Mouse (Mus musculus) testis, adult 2 months (tissue): ENCODE measurements around the gene Gpr34. TPM values are rescaled to one million over a fixed set of nuclear protein-coding genes. Genes with fewer than 3 reads are reported as not detected.

Experiments
- H3K27ac ChIP-seq: fragments of 200-500 bp; 2 replicates; pipeline ENCODE4 v1.5.1; 2012; ENCODE audit warnings: low read depth, low read length; ENCODE audit not compliant: control insufficient read depth, insufficient read depth
- H3K27me3 ChIP-seq: fragments of 200-500 bp; 2 replicates; pipeline ENCODE4 v1.6.1; 2012; ENCODE audit warnings: mild to moderate bottlenecking, low read length, moderate library complexity; ENCODE audit not compliant: control insufficient read depth, insufficient read depth
- H3K36me3 ChIP-seq: fragments of 200-500 bp; 2 replicates; pipeline ENCODE4 v1.6.1; 2012; ENCODE audit warnings: mild to moderate bottlenecking, low read length; ENCODE audit not compliant: control insufficient read depth, insufficient read depth
- H3K4me1 ChIP-seq: fragments of 200-500 bp; 2 replicates; pipeline ENCODE4 v1.6.1; 2012; ENCODE audit warnings: low read length; ENCODE audit not compliant: control insufficient read depth, insufficient read depth
- H3K4me3 ChIP-seq: fragments of 200-500 bp; 2 replicates; pipeline ENCODE4 v1.5.1; 2012; ENCODE audit warnings: low read depth, mild to moderate bottlenecking, low read length, moderate library complexity, mixed read lengths; ENCODE audit not compliant: control insufficient read depth
- CTCF ChIP-seq: fragments of 200-500 bp; IDR thresholded peaks from 2 replicates; pipeline ENCODE4 v1.5.1; 2012; ENCODE audit warnings: low read depth, mild to moderate bottlenecking, inconsistent platforms, low read length, moderate library complexity; ENCODE audit not compliant: control insufficient read depth, insufficient read depth, insufficient replicate concordance
- POLR2A ChIP-seq: fragments of 200-500 bp; IDR thresholded peaks from 2 replicates; pipeline ENCODE4 v1.6.1; 2012; ENCODE audit warnings: low read depth, mild to moderate bottlenecking, inconsistent platforms, low read length, moderate library complexity; ENCODE audit not compliant: control insufficient read depth
- polyA plus RNA-seq: library from polyadenylated mRNA; depleted of rRNA; stranded (reverse); fragments of >200 nt; gene quantifications from 2 replicates; pipeline ENCODE4 v1.2.3, GENCODE M21; 2012

The Gpr34 gene
- polyA plus RNA-seq, 1 experiment: 0.06 TPM

DNA sequence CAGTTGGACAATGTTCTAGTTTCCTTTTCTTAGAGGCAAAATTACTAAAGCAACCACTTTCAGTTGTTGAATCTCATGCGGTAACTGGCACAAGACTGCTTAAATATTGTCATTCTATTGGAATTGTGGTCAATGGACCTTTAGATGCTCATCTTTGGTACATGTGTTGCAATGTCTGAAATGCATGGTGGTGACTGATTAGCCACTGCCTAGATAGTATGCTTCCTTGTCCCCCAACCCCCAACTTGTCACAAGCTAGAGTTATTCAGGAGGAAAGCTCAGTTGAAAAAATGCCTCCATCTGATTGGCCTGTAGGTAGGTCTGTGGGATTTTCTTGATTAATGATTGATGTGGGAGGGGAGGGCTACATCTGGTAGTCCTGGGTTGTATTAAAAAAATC is 14.6 kb upstream of the Gpr34 start:
- no peak overlapping the region for H3K27ac ChIP-seq
- H3K4me3 ChIP-seq: no peak overlapping the region
- TF ChIP-seq POLR2A: no peak
- TF ChIP-seq CTCF: no peak
- no peaks in the 10 kb centered on the region for H3K4me1 ChIP-seq
- H3K36me3 ChIP-seq: no peaks in the 10 kb centered on the region
- no peaks in the 10 kb centered on the region for H3K27me3 ChIP-seq

DNA sequence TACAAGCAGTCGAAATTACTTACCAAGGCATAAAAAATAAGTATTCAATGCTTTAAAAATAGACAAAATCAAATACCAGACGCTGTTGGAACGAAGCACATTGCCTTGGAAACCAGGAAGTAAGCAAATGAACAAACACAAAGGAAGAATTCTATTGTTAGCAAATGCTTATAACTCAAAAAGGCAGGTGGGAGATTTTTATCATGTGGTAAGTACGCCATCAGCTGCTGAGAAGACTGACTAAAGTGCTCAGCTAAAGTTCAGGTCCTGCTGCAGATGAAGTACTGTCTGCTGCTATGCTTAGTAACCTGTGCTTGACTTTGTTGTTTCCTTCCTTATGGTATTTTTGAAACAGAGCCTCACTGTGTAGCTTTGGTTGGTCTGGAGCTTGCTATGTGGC is 13.4 kb upstream of the Gpr34 start:
- Histone ChIP-seq H3K27ac (no peak overlapping the region), H3K4me1 (no peaks in the 10 kb centered on the region), H3K27me3 (no peaks in the 10 kb centered on the region), H3K36me3 (no peaks in the 10 kb centered on the region), H3K4me3 (no peak overlapping the region)
- TF ChIP-seq POLR2A (no peak), CTCF (no peak)

DNA sequence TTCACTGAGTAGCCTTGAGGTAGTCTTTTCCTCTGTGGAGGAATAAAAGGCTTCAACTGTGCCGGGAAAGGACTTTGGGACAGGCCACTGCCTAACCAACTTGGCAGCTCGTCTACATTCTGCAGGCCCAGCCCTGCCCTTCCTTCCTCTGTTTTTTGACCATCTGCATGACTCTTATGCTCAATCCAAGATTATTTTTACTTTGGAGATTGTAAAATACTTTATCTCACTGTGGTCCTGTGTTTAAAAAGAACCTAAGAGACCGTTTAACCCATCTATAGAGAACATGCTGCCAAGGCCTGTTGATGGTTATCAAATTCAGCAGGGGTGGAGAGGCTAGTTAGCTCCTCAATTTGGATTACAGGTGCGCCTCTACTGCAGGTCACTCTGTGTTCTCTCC is 10.4 kb upstream of the Gpr34 start:
- H3K36me3 ChIP-seq: no peaks in the 10 kb centered on the region
- no peak for TF ChIP-seq POLR2A
- no peak for TF ChIP-seq CTCF
- H3K27me3 ChIP-seq: no peaks in the 10 kb centered on the region
- H3K4me1 ChIP-seq: no peaks in the 10 kb centered on the region
- H3K4me3 ChIP-seq: no peak overlapping the region
- H3K27ac ChIP-seq: no peak overlapping the region

DNA sequence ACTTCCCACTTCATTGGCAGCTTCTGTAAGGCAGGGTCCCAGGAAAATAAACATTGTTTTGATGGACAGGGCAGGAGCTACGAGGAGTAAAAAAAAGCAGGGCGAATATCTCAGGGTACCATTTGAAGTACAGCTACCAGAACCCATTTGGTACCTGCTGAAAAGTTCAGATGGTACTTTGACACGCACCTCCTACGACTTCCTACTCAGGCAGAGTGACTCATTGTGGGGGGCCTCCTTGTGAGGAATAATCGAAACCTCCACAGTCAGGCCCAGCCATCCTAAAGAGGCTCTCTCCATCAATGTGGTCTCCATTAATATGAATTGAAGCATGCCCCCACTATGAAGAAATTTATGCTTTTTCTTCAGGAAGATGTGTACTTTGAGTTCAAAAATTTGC is 9.2 kb upstream of the Gpr34 start:
- no peaks in the 10 kb centered on the region for H3K4me1 ChIP-seq
- no peak overlapping the region for H3K4me3 ChIP-seq
- TF ChIP-seq POLR2A (no peak), CTCF (no peak)
- no peak overlapping the region for H3K27ac ChIP-seq
- no peaks in the 10 kb centered on the region for H3K36me3 ChIP-seq
- H3K27me3 ChIP-seq: no peaks in the 10 kb centered on the region

DNA sequence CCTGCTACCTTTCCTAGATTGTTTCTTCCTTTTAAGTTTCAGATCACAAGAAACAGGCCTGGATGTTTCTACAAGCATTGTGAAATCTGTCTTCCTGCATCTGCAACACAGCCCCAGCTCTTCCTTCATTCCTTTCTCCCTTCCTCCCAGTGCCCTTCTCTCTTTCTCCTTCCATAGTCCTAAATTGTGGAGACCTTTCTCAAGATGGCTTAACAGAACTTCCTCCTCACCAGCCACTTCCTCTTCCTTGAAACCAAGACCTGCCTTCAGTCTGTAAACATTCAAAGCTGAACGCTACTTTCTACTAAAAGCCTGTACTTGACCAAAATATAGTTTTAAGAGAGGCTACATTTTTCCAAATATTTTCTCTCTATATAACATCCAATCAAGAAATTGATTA is 4.5 kb downstream of the Gpr34 start:
- no peak overlapping the region for H3K4me3 ChIP-seq
- TF ChIP-seq POLR2A: no peak
- TF ChIP-seq CTCF: no peak
- no peaks in the 10 kb centered on the region for H3K36me3 ChIP-seq
- H3K27me3 ChIP-seq: no peaks in the 10 kb centered on the region
- no peaks in the 10 kb centered on the region for H3K4me1 ChIP-seq
- H3K27ac ChIP-seq: no peak overlapping the region

DNA sequence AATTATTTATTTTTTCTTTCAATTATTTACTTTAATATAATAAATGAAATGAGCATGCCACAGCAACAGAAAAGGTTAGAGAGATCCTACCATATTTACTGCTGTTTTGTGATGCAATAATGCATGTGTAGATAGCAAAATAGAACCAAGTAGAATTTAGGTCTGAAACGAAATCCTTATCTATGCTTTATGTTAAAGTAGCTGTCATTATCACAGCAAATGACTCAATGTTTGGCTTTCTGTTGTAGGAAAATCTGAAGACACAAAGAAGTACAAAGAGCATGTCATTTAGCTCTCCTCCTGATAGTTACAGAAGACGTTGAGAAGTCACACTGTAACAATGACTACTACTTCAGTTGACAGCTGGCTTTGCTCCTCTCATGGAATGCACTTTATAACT is 7.0 kb downstream of the Gpr34 start:
- Histone ChIP-seq H3K27ac (no peak overlapping the region), H3K4me1 (no peaks in the 10 kb centered on the region), H3K27me3 (no peaks in the 10 kb centered on the region), H3K4me3 (no peak overlapping the region), H3K36me3 (no peaks in the 10 kb centered on the region)
- no peak for TF ChIP-seq POLR2A
- no peak for TF ChIP-seq CTCF

DNA sequence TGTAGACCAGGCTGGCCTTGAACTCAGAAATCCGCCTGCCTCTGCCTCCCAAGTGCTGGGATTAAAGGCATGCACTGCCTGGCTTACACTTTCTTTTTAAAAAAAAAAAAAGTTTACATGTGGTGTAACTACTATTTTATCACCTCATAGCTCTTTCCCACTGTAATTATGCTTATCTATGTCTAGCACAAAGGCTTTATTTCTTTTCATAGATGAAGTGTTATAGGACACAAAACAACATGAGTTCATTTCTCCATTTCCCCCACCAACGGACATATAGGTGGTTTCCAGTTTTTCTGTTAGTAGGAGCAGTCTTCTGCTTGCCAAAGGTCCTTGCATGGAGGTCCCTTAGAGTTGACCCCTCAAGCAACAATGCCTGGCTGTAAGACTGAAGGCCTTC is 20.0 kb downstream of the Gpr34 start:
- H3K4me3 ChIP-seq: no peak overlapping the region
- no peaks in the 10 kb centered on the region for H3K36me3 ChIP-seq
- H3K4me1 ChIP-seq: no peaks in the 10 kb centered on the region
- H3K27me3 ChIP-seq: no peaks in the 10 kb centered on the region
- TF ChIP-seq POLR2A: no peak
- TF ChIP-seq CTCF: no peak
- no peak overlapping the region for H3K27ac ChIP-seq

DNA sequence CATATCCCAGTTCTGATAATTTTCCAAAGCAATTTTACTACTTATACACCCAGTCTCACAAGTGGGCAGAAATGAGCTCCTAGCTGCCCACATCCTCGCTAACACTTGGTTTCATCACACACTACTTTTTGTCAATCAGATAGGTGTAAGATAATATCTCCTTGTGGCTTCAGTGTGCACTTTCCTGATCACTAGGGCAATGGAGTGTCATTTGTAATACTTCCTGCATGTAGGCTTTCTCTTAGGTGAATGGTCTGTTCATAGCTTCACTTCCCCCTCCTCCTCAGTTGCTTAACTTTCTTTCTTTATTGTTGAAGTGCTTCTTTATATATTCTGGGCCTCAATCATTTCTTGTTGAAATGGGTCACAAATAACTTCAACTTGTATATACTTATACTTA is 20.4 kb downstream of the Gpr34 start:
- Histone ChIP-seq H3K4me3 (no peak overlapping the region), H3K27me3 (no peaks in the 10 kb centered on the region), H3K27ac (no peak overlapping the region), H3K36me3 (no peaks in the 10 kb centered on the region), H3K4me1 (no peaks in the 10 kb centered on the region)
- TF ChIP-seq CTCF (no peak), POLR2A (no peak)
